Mouse (Mus musculus) myocyte (in vitro differentiated cells): ENCODE measurements at regions not wholly inside any gene's neighbourhood (a gene's known extent, or its start where the extent isn't known, plus 50 kb on each side); places are given as distances from the start of the nearest gene placed in this dataset.

ENCODE experiments used
- MAX ChIP-seq: IDR thresholded peaks from one replicate; pipeline ENCODE4 v1.6.1; 2011; ENCODE audit warnings: low read depth, mild to moderate bottlenecking, control low read depth
- MYOD1 ChIP-seq, 3 experiments: IDR thresholded peaks; one replicate each; pipeline ENCODE4 v1.6.1; 2011; ENCODE audit warnings: control low read depth in 2 of 3, low read depth in 2 of 3, mild to moderate bottlenecking in 2 of 3, moderate library complexity in 1 of 3; ENCODE audit not compliant: insufficient read length in 2 of 3, control insufficient read depth in 1 of 3
- MYOG ChIP-seq, 3 experiments: IDR thresholded peaks; one replicate each; pipeline ENCODE4 v1.6.1; 2011; ENCODE audit warnings: control low read depth in 2 of 3, low read depth in 2 of 3, mild to moderate bottlenecking in 2 of 3; ENCODE audit not compliant: insufficient read length in 2 of 3, control insufficient read depth in 1 of 3, insufficient read depth in 1 of 3
- POLR2A ChIP-seq: IDR thresholded peaks from one replicate; pipeline ENCODE4 v1.6.1; 2011; ENCODE audit warnings: low read depth, mild to moderate bottlenecking, control low read depth, moderate library complexity; ENCODE audit not compliant: insufficient read length
- POLR2AphosphoS2 ChIP-seq: IDR thresholded peaks from one replicate; pipeline ENCODE4 v1.6.1; 2011; ENCODE audit warnings: low read depth, control low read depth; ENCODE audit not compliant: insufficient read length
- REST ChIP-seq: IDR thresholded peaks from one replicate; pipeline ENCODE4 v1.6.1; 2011; ENCODE audit warnings: mild to moderate bottlenecking, control low read depth, moderate library complexity; ENCODE audit not compliant: insufficient read depth, insufficient read length
- USF1 ChIP-seq: IDR thresholded peaks from one replicate; pipeline ENCODE4 v1.6.1; 2011; ENCODE audit warnings: low read depth, mild to moderate bottlenecking, control low read depth, moderate library complexity

DNA sequence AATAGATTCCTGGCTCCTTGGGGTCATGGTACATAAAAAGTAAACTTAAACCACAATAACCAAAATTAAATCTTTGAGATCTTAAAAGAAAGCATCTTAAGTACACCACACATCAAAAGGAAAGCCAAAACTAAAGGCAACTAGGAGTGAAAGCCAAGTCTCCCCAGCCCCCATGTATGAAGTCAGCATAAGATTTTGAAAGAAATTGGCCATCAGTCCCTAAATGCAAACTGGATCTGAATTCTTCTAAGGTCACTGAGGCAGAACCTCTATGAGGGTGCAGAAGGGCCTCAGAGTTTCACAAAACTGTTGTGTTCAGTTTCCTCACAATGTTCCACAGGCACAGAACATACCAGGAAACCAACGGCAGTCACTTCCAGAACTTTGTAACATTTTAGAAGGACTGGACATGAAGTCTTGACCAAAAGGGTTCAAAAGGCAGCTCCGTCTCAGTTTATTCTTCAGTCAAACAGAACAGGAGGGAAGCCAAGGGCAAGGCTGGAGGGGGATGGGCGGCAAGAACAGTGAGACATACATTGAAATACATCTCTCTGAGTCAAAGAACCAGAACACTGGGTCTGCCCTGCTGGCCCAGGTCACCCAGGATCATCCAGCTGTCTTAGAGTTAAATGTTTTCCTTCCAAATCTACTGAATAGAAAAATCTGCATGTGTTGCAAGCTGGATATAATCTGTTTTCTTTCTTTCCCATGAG, 92.9 kb downstream of the Adamts15 start:
- no peak for TF ChIP-seq MYOD1 (IDR thresholded peaks at IDR 0.05; ENCODE audit: control insufficient read depth in 1 of 3, insufficient read length in 2 of 3, low read depth in 2 of 3)
- no peak for TF ChIP-seq MYOG (IDR thresholded peaks at IDR 0.05; ENCODE audit: control insufficient read depth in 1 of 3, insufficient read depth in 1 of 3, insufficient read length in 2 of 3, low read depth in 2 of 3)
- TF ChIP-seq POLR2AphosphoS2: no peak
- no peak for TF ChIP-seq REST
- TF ChIP-seq POLR2A: no peak
- TF ChIP-seq MAX: no peak
- TF ChIP-seq USF1: no peak
